Mouse (Mus musculus) cerebellum, adult 11-12 months (tissue): Measurements from ENCODE around the gene Ckap5.

Experiments
- DNase-seq: peaks from one replicate; pipeline ENCODE4 v3.0.0; 2022

Ckap5 gene

GRCm38 (mm10) chr2:91628171-91628570 is 101.6 kb downstream of the Ckap5 start:
- no peak for DNase-seq

DNA sequence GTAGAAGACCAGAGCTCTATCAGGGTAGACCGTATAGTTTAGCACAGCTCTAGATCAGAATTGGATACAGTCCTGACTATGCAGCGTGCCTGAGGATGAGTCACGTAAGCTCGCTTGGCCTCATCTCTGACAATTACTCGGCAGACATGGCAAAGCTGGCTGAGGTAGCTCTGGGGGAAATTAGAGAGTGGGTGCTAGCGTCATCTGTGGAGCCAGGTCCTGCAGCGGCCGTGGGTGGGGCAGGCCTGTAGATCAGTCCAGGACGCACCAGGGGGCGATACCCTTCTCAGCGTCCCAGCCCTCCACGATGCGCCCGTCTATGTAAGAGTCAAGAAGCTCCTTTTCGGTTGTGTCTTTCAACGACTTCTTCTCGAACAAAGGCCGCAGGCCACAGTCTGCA is 103.1 kb downstream of the Ckap5 start:
- DNase-seq, result no peak

GRCm38 (mm10) chr2:91630384-91630783 is 103.8 kb downstream of the Ckap5 start:
- DNase-seq, result no peak

DNA sequence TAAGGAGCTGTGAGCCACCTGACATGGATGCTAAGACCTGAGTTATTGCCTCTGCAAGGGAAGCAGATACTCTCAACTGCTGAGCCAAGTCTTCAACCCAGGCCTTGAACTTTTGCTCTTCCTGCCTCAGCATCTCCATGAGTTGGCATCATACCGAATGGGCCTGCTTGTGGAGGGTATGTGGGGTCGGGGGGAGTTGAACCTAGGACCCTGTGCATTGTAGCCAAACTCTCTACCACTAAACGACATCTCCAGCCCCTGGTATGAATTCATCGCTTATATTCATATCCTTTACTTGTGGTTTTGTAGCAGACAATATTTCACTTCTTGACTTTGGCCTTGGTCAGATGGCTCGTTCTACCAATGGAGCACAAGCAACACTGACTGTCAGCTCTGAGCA is 105.3 kb downstream of the Ckap5 start:
- no peak for DNase-seq

DNA sequence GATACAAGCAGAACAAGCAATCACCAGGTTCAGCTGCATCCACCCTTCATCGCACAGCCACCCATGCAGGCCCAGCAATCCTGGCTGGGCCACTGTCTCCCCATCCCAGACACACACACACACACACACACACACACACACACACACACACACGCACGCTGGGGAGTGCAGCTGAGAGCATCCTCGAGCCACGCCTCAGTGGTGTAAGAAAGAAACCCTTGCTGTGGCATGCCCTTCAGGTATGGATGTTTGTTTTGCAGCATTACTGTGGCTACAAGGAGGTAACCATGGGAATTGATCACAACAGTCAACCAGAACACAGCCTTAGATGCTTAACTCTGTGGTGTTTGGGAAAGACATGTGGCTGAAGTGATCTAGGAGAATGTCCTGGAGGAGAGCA is 105.8 kb downstream of the Ckap5 start:
- DNase-seq, result no peak

DNA sequence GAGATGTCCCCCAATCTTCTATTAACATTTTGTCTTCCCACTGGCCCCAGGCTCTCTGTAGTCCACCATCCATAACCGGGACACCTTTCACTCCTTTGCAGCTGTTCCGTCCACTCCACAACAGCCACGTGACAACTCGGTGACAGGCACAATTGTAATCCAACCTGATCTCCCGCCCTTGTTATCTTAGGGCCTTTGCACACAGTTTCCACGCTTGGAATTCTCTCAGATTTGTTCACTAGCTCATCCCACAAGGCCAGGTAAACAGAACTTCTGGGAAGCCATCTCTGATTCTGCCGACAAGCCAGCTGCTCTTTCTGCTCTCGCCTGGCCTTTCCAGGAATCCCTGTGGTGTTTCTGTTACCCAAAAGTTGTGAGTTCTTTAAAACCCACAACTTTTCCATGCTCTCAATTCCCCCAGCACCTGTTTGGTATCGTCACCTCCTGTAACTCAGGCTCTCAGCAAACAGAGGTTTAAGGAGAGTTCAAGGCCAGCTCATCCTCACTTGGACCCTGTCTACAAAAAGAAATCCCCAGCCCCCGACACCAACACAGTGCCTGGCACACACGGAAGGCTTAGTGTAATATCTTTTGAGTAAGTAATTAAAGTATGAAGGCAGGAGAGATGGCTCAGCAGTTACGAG is 106.9 kb downstream of the Ckap5 start:
- DNase-seq, result no peak

GRCm38 (mm10) chr2:91634841-91635240 is 108.3 kb downstream of the Ckap5 start:
- peak; percentile 54 for DNase-seq

- DNase-seq, result no peak
Observed at GRCm38 (mm10) chr2:91635486-91635885, 108.9 kb downstream of the Ckap5 start.

- no peak for DNase-seq
Observed at GRCm38 (mm10) chr2:91636229-91636628, 109.7 kb downstream of the Ckap5 start, which contains the start of gene F2. TSS of gene F2 (minus strand) at chr2:91636414.

- DNase-seq, result no peak
Observed at GRCm38 (mm10) chr2:91636727-91637338, 110.3 kb downstream of the Ckap5 start.

DNA sequence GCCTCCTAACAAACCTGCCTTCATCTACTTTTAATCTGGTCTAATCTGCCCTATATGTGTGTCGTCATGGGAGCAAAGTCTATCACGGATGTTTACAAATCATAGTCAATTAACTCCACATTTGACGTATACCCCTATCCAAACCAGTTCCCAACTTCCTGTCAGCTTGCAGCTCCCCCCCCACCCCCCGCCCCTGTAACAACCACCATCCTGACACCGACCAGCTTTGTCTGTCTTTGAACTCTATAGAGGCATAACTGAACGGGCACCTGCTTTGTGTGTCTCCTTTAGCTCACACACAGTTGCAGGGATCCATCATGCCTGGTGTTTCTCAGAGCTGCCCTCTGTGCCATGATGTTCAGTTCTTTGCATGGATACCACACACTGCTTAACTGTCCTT is 112.4 kb downstream of the Ckap5 start:
- no peak for DNase-seq

DNA sequence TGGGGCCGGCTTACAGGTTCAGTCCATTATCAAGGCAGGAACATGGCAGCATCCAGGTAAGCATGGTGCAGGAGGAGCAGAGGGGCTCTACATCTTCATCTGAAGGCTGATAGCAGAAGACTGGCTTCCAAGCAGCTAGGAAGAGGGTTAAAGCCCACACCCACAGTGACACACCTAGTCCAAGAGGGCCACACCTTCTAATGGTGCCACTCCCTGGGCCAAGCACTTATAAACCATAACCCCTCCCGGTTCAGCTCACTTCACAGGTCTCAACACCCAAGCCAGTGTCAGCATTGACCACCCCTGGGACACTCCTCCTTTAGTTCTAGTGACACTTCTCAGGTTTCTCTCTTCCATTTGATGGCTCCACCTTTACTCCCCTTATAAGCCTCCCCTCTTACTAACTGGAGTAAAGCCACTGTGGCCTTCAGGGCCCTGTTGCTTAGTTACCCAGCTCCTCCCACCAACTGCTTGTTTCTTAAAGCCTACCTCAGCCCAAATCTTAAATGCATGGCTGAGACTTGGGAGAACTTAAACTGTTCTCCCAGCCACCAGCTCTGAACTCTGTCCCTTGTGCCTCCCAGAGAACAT is 116.4 kb downstream of the Ckap5 start:
- no peak for DNase-seq

DNA sequence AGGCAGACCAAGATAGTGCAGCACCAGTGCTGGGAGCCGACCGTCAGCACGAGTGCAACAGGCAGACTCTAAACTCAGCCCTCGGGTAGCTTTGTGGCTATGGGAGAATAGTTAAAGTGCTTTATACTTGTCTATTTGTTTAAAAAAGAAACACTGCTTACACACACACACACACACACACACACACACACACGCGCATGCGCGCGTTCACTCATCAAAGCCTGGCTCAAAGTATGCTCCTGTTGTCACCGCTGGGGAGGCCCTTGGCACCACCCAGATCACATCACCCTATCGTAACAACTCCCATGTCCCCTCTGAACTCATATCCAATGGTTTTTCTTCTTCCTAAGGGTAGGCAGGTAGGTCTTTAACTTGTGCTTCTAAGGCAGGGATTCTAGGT is 117.5 kb downstream of the Ckap5 start:
- DNase-seq, result no peak

- DNase-seq, result no peak
Observed at GRCm38 (mm10) chr2:91645354-91645753, 118.8 kb downstream of the Ckap5 start.

DNA sequence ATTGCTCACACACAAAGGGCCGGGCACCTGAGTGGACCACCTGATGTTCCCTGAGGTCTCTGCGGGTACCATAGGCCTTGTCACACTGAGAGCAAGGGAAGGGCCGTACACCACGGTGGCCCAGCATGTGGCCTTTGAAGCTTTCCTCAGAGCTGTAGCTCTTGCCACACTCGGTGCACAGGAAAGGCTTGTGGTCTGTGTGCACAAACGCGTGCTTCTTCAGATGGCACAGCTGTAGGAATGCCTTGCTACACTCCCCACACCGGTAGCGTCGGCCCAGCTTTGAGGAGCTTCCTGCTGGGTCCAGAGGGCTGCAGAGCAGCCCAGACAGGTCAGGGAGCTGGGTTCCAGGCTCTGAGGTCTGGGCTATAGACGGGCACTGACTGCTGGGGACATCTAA is 119.2 kb downstream of the Ckap5 start:
- no peak for DNase-seq

DNA sequence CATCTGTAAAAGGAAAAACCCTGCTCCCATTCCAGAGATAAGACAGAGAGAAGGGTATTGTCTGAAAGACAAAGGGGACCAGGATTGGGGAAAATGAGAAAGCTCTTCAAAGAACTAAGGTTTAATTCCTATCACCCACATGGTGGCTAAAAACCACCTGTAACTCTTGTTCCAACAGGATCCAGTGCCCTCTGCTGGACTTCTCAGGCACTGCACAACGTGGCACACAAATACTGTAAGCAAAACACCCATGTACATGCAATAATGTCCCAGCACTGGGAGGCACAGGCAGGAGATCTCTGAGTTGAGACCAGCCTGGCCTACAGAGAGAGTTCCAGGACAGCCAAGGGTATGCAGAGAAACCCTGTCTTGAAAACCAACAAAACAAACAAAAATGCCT is 120.2 kb downstream of the Ckap5 start:
- DNase-seq, result peak; percentile 40

- DNase-seq, result peak; percentile 37
Observed at GRCm38 (mm10) chr2:91649152-91649551, 122.6 kb downstream of the Ckap5 start.

GRCm38 (mm10) chr2:91649553-91650359 is 123.2 kb downstream of the Ckap5 start, which contains the start of the genes Zfp408 and Arhgap1:
TSS of gene Zfp408 (minus strand) at chr2:91649791.
TSS of gene Arhgap1 (plus strand) at chr2:91649860.
- peak; percentile 95 for DNase-seq

- no peak for DNase-seq
Observed at GRCm38 (mm10) chr2:91650360-91650995, 123.9 kb downstream of the Ckap5 start.

- no peak for DNase-seq
Observed at GRCm38 (mm10) chr2:91651458-91652258, 125.1 kb downstream of the Ckap5 start.

DNA sequence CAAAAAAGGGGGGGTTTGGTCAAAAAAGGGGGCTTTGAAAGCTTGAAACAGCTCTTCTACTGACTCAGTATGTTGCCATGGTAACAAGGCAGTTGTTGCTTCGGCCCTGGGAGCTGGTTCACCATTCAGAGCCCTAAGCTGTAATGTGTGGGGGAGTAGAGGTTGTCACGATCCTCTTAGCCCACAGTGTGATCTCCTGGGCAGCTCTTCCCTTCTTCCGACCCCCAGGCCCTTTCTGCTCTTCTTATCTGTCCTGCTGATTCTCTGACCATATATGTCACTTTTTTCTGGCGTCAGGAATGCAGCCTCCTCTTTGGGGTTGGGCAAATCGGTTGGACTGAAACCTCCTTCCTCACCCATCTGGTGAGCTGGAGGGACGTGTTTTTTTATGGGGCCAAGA is 126.3 kb downstream of the Ckap5 start:
- DNase-seq, result no peak

DNA sequence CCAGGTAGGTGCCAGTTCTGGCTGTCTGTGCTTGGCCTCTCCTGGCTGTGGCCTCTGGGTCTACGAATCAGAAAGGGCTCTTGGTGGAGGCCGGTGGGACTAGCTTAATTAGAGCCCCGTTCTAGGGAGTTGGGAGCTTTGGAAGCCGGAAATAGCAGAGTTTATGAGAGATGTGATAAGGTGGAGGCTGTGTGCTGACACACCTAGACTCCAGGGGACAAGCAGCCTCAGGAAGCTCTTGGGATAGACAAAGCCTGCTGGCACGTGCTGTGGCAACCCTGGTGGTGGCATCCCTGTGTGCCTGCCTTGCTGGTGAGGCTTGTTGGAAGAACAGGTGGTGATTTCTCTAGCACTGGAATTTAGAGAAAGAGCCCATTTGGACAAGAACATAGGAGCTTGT is 128.8 kb downstream of the Ckap5 start:
- DNase-seq, result no peak
